Mouse (Mus musculus): ENCODE measurements around the gene Kcnmb4.

Gene Kcnmb4

DNA sequence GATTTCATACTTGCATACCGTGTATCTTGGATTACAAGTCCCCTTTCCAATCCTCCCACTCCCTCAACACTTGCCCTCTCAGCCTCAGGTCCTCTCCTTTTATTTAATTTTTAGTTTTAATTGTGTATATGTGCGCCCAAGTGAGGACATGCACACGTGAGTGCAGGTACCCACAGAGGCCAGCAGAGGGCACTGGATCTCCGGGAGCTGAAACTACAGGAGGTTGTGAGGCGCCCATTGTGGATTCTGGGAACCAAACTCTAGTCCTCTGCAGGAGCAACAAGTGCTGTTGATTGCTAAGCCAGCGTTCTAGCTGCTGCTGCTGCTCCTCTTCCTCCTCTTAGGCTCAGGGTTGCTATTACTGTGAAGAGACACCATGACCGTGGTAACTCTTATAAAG lies 20.9 kb downstream of the Kcnmb4 start:
- no peak for DNase-seq (ENCODE audit: low spot score in 2 of 2)

DNA sequence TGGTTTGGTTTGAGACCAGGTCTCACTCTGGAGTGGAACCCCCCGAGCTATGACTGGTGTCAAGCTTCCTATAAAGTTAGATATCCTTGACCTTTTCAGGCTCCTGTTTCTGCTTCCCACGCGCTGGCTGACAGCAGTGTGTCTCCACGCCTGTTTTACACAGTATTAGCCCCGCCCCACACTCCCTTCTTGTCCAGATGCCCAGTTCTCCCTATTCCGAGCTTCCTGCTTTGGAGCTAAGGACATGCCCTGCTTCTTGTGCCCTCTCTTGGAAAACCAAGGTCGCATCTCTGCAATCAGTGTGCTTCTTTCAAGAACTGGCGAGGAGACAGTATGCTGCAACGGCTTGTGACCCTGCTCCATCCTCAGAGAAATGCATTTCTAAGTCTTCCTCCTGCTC lies 23.1 kb downstream of the Kcnmb4 start:
- DNase-seq (ENCODE audit: low spot score in 2 of 2), result no peak

DNA sequence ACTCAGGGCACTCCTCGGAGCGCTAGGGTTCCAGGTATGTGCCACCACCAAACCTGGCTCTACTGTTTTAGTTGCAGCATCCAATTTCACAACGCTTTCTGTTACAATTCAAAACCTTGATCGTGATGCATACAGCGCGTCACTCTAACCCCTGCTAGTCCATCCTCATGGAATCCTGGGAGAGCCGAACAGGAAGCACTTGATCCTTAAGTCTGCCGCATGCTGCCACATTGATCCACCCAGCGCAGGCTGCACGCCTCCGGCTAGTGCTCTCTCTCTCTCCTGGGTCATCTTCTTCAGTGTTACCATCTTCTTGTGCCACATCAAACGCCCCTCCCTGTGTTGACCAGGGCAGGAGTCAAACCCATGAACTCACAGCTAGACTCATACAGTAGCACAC lies 25.5 kb downstream of the Kcnmb4 start:
- no peak for DNase-seq (ENCODE audit: low spot score in 2 of 2)

DNA sequence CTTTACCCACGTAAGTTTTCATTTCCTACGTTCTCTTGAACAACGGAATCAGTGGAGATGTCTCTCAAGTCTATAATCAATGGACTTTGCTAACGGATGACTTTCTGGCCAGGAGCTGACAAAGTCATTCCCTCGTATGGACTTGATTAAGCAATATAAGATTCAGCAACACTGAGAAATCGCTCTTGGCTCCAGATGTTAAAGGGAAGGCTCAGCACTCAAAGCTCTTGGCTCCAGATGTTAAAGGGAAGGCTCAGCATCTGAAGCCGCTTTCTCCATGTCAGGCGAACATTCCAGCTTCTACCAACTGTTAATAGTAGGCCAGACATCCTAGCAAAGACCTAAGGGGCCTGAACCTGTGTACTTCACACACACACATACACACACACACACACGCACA lies 26.5 kb downstream of the Kcnmb4 start:
- no peak for DNase-seq (ENCODE audit: low spot score in 2 of 2)

DNA sequence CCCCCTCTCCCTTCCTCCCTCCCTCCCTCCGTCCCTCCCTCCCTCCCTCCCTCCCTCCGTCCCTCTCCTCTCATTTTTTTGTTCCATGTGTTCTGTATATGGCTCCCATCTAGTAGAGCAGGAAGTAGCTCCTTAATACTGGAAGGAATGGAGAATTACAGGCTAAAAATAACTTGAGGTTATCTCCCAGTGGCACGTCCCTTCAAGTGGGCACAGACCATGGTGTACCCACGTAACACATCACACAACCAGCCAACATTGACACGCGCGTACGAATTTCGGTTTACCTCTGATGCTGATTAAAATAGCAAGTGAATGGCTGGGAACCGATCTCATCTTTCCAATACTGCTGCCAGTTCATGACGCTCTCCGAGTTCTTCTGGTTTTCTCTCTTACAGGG lies 27.6 kb downstream of the Kcnmb4 start:
- DNase-seq (ENCODE audit: low spot score in 2 of 2), result no peak

DNA sequence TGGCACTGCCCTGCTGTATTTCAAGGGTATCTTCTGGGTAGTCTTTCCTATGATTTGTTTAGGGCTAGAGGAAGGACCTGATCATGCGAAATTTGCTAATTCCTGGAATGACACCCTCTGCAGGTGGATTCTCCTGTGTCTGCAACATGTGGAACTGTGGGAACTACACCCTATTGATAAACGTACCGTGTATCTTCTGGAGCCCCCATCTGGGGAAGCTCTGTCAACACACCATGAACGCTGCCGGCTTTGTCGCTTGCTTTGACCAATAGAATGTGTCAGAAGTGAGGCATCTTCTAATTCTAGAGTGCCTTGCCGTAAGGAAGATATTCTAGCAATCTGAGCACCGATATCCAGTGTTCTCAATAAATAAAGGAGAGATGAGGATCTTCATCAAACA lies 28.9 kb downstream of the Kcnmb4 start:
- no peak for DNase-seq (ENCODE audit: low spot score in 2 of 2)

DNA sequence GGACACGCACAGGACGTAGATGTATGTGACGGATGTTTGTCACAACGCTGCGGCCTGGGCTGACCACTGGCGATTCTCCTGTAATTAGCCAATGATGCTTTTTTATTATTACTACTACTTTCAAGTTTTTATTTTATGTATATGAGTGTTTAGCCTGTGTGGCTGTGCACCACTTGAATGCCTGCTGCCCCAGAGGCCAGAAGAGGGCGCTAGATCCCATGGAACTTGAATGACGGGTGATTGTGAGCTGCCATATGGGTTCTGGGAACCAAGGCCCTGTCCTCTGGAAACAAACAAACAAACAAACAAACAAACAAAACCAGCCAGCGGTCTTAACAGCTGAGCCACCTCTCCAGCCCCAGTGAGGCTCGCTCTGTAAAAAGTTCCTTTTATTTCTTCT lies 29.3 kb downstream of the Kcnmb4 start:
- DNase-seq (ENCODE audit: low spot score in 2 of 2), result no peak

DNA sequence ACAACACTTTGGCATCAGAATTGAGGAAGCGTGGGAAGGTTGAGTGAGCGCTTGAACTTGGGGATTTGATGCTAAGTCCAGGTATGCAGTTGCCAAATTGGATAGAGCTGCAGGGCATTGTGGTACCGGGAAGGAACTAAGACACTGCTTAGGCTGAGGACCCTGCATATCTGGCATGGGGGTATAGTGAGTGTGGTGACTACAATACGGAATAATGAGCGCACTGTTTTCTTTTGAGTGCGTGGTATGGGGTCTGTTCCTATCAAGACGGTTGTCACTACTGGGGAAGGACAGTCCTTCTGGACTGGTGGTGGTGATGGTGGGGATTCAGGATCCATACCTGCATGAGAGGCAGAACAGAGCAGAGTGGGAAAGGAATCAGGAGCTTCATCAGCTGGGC lies 32.7 kb downstream of the Kcnmb4 start:
- DNase-seq (ENCODE audit: low spot score in 2 of 2), result no peak

DNA sequence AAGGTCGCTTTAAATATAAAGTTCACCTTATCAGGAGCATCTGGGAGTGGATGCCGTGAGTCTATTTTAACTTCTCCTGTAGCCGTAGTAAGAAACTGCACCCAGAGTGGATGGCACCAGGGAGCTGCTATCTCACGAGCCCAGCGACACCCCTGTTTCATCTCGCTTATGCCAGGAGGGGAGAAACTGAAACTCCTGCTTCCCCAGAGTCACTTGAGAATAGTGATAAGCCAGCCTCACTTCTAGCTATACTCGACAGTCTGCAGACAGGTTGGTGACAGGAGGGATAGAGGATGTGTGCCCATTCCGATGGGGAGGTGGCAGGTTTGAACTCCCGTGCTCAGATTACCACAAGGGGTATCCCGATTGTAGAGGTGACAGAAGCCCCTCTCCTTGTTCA lies 33.6 kb downstream of the Kcnmb4 start:
- DNase-seq (ENCODE audit: low spot score in 2 of 2), result no peak

DNA sequence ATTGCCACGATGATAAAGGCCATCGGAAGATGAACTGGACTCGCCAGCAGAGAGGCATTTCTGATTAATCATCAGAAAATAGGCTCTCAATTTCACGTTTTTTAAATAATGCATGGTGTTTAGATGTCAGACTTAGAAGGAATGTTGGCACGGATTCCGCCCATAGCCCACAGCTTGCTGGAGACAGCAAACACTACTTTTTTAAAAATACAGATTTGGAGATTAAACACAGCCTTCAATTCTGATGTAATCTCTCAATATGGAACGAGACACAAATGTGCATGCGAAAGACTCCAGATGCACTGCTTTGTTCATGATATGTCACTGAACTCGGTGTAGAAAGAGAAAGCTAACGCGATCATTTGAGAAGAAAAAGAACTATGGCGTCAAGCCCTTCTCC lies 38.2 kb downstream of the Kcnmb4 start:
- no peak for DNase-seq (ENCODE audit: low spot score in 2 of 2)

DNA sequence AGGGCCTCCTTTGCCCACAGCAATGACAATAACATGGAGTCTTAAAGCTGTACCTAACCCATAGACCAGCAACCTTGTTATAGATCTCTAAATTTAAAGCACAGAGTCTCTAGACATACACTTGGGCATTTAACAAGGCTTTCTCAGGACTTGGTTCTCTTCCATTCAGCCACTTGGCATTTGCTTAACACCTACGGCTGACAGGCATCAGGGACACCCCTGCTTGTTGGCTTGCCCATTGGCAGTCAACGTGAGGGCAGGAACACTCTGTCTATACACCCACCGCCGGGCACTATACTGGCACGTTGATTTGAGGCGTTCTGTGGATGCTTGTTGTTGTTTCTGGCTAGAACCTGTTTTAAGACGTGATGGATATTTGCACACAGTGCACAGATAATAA lies 41.3 kb downstream of the Kcnmb4 start:
- no peak for DNase-seq (ENCODE audit: low spot score in 2 of 2)

DNA sequence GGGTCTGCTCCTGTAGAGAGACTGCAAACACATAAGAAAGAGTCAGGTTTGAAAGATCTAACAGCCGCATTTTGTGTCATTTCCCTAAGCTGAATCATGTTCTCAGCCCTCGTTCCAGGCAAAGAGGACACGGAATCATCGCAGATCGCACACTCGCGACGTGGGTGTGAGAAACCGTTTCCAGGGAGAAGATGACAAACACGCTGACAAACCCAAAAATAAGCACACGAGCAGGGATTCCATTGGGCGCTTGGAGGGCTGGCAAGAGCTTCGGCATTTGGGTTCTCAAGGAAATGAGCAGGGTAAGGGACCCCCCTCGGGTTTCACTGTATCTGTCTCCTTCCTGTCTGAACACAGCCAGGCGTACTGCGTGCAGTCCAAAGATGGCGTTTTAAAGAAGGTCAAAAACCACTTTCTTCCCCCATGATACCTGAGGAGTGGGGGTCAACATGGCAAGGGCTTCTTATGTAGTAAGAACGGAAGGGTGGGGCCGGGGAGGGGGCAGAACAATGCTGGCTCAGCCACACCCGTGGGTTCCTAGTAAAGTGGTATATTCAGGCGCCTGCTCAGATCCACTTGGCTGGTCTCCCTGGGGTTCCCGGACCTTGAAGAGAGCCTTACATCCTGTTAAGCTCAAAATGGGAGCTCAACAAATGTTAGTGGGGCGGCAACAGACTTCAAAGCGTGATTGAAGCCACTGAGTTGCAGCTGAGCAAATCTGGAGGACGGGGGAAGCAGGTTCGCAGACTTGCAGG lies 45.5 kb downstream of the Kcnmb4 start:
- DNase-seq (ENCODE audit: low spot score in 2 of 2), result no peak

DNA sequence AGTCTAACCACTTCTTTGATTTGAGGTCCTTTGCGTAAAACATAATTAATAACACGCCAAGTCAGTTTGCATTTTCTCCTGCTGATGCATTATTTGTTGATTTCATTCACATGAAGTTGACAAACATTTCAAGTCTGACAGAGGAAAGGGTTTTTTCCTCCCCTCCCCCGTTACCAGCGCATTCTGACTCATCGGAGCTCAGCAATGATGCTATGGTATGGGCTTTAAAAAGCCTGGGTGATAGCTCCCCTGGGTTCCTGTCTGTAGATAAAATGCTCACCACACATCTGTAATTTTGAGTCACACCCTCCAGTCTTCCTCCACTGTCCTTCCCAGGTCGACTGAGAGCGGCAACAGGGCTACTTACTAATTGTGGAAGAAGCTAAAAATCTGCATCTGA lies 47.5 kb downstream of the Kcnmb4 start:
- no peak for DNase-seq (ENCODE audit: low spot score in 2 of 2)

DNA sequence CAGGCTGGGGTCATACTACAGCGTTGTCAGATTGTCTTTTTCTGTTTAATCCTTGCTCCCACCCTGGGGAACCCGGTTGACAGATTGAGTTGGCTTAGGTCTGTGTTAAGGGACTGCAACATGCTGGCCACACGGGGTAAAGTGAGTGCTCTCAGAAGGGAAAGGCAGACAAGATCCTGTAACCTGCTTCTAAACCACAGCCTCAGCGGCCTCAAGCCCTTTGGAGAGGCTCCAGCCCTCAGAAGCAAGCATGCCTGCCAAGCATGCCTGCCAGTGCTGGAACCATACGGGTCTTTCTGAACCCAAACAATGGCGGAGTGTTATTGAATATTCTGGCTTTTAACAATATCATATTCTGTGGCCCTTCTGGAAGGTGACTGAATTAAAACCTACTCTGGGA lies 48.8 kb downstream of the Kcnmb4 start:
- DNase-seq (ENCODE audit: low spot score in 2 of 2), result no peak

DNA sequence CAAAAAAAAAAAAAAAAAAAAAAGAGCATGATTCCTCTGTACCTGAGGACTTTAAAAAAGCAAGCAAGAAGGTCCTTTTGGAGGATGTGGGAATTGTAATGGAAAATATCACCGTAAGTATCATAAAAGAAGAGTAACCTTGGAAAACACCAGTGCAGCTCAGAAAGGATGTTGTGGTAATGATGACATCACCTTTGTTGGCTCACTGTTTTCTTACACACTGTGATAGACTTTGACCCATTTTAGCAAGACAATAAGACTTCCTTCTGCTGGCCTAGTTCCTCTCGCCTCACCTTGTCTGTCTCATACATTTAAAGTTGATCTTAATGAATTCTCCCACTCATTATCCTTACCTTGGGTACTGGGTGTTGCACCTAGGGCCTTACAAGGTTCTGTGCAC lies 51.1 kb downstream of the Kcnmb4 start:
- DNase-seq (ENCODE audit: low spot score in 2 of 2), result no peak

DNA sequence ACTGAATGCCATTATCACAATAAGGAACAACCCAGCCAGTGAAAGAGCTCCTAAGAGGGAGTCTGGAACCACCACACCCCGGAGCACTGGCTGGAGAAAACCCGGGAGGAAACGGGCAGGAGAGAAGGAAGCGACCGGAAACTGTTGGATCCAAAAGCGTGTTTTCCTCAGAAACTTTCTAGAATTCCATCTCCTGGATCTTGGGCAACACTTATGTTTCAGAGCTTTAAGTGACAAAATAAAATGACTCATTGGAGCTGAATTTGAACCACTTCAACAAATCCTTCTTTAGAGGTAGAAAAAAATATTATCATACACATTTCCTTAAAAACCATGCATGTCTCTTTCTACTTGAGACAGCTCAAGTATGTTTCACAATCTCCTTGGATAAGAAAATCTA lies 52.7 kb downstream of the Kcnmb4 start:
- no peak for DNase-seq (ENCODE audit: low spot score in 2 of 2)

DNA sequence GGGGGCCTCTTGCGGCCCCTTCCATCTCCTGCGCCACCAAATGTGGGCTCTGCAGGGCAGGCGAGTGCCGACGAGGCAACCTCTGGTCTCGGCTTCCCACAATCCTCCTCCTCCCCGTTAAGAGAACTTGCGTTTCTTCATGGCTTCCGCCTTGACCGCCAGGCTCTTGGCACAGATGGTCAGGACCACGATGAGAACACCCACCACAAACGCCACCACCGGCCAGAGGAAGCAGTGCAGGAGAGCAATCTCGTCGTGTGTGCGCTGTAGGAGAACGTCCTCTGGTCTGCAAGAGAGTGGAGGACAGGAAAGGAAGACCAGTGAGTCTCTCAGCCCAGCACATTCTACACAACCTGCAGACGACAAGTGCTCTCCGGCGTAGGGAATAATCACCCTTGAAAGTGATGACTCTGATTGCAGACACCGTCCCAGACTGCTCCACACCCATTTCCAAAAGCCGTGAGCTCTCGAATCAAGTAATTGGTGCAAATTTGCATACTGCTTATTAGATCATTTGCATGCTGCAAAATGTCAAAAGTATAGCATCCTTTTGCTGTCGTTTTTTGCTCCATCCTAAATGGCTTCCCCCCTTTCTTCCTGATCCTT lies 55.5 kb downstream of the Kcnmb4 start:
- no peak for DNase-seq (ENCODE audit: low spot score in 2 of 2)

DNA sequence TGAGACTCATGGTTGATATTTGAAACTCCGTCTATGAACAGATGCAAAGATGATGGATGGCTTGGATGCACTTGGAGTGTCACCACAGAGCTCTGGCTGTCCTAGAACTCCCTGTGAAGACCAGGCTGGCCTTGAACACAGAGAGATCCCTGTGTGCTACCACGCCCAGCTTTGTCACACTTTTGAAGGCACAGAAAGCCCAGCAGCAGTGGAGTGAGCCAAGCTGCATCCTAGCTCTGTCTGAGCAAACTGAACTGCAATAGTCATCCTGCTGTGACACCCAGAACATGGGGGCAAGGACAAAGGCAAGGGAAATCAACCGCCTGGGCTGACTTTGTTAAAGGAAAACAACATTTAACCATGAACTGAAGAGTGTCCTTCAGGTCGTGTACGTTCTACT lies 57.0 kb downstream of the Kcnmb4 start:
- no peak for DNase-seq (ENCODE audit: low spot score in 2 of 2)

DNA sequence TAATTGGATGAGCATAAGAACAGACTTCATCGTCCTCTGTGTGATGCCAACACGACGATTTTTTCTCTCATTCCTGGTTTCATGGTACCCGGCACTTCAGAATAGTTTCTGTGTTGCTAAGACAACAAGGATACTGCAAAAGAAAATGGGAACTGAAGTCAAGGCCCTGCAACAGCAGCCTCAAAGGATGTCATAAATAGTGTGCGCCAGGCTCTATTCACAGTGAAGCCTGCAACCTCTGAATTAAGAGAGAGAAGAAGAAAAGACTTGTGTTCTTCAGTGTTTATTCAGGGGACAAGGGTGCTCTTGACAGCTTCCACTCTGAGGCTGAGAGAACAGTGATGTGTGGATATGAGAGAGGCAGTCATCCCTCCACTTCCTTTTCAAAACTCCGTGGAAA lies 57.5 kb downstream of the Kcnmb4 start:
- DNase-seq (ENCODE audit: low spot score in 2 of 2), result no peak

DNA sequence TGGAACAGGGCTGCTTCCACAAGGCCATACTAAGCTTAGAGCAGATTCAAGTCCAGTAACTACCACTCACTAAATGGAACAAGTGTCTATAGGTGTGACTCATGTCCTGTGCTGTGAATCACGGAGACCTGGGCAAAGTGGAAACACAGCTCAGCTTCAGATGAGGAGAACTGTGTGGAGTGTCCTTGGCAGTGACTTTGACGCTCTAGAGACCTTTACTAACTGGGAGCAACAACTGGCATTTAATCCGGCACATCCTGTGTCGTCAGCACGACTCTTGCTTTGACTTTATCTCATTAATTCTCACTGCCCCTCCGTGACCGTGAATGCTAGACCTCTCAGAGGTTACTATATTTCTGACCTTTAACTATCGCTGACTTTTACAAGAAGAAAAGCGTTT lies 62.9 kb downstream of the Kcnmb4 start:
- DNase-seq (ENCODE audit: low spot score in 2 of 2), result no peak

DNA sequence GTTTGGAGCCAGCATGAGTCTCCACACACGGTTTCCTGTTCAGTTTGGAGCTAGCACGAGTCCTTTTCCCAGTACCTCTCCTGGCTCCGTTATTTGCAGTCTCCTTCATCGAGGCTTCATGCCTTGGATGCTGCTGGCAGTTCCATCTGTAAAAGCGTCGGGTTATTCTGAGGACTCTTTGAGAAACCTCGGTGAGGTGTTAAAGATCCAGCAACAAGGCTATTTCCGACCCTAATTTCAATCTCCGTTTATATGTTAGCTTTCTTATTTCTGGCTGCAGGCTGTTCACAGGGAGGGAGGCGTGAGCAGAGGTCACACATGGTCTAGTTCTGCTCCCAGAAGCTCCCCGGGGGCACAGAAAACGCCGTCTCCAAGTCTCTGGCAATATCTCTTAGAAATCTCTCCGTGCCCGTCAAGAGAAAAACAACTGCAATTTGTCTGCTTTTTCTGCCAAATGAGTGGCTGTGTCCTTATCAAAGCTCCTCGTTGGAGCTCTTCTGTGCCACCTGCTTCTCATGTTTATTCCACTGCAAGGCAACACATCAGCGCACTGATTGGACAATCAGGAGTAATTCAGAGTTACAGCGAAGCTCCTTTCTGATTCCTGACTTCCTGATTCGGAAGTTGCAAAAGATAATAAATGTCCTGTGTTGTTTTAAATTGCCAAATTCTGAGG lies 65.9 kb downstream of the Kcnmb4 start:
- no peak for DNase-seq (ENCODE audit: low spot score in 2 of 2)

DNA sequence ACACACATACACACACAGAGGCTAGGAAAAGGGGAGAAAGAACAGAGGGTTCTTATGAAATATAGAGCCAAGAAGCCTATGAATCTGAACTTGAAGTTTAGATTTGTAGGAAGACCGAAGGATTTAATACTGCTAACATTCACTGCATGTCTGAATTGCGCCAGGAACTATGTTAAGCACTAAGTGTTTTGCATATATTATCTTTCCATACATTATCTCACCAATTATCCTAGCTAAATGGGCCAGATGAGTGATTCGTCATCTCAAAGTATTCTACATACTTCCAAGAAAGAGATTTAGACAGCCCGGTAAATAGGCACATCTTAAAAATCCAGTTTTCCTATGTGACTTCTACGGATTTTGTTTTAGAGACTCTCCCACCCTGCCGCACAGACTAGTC lies 68.7 kb downstream of the Kcnmb4 start:
- DNase-seq (ENCODE audit: low spot score in 2 of 2), result no peak

DNA sequence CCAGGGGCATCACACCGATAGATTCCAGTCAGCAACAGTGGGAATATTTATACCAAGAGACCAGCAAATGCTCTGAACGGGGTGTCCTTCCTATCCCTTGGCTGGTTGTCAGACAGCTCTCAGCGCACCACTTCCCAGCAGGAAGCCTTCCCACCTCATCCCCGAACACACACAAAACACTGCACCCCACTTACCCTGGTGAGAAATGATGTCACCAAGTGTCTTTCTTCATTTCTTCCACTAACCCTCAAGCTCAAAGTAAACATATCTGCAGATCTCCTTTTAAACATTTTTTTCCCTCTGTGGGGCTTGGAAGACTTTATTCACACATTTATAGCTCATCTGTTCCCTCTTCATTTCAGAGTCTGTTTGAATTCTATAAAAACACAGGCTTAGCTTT lies 70.0 kb downstream of the Kcnmb4 start:
- DNase-seq (ENCODE audit: low spot score in 2 of 2), result no peak

All from natural killer cell, adult 2 months (primary cell).